Mouse (Mus musculus) intestine, embryonic 16.5 days (tissue): ENCODE results near the gene Zranb3. TPM values are rescaled to one million over a fixed set of nuclear protein-coding genes. Genes with fewer than 3 reads are reported as not detected.
"Not testable (repeated sequence)": the region's sequence is repeated elsewhere in the genome, so short reads cannot be mapped to it uniquely, and the experiment has no call there.

Experiments
- ATAC-seq: fragments of 200-750 bp; cut with Nextera tagmentation; 2 replicates; pipeline ENCODE4 v1.8.0; 2017; ENCODE audit warnings: moderate TSS enrichment, moderate library complexity
- H3K27ac ChIP-seq: fragments of 300-500 bp; sonication (generic); 2 replicates; pipeline ENCODE4 v1.5.1; 2014; ENCODE audit warnings: mild to moderate bottlenecking, low read length
- H3K27me3 ChIP-seq: fragments of 300-500 bp; sonication (generic); replicated peaks from 2 replicates; pipeline ENCODE4 v1.6.1; 2014; ENCODE audit warnings: low read length, control low read depth, mixed read lengths; ENCODE audit not compliant: control insufficient read depth, insufficient read depth
- H3K36me3 ChIP-seq: fragments of 300-500 bp; sonication (generic); 2 replicates; pipeline ENCODE4 v1.6.1; 2014; ENCODE audit warnings: low read length, control low read depth; ENCODE audit not compliant: control insufficient read depth, insufficient read depth
- H3K4me1 ChIP-seq: fragments of 300-500 bp; sonication (generic); 2 replicates; pipeline ENCODE4 v1.6.1; 2014; ENCODE audit warnings: low read length, control low read depth, mixed read lengths; ENCODE audit not compliant: control insufficient read depth, insufficient read depth
- H3K4me2 ChIP-seq: fragments of 300-500 bp; sonication (generic); 2 replicates; pipeline ENCODE4 v1.6.1; 2014; ENCODE audit warnings: low read depth, low read length, control low read depth
- H3K4me3 ChIP-seq: fragments of 300-500 bp; sonication (generic); 2 replicates; pipeline ENCODE4 v1.5.1; 2014; ENCODE audit warnings: mild to moderate bottlenecking, low read length
- H3K9ac ChIP-seq: fragments of 300-500 bp; sonication (generic); 2 replicates; pipeline ENCODE4 v1.6.1; 2014; ENCODE audit warnings: low read depth, low read length
- H3K9me3 ChIP-seq: fragments of 300-500 bp; sonication (generic); 2 replicates; pipeline ENCODE4 v1.6.1; 2016; ENCODE audit warnings: low read length, control low read depth; ENCODE audit not compliant: control insufficient read depth
- WGBS: fragments of 180-500 bp; shearing (Covaris S2); extraction: QIAGEN DNeasy Blood & Tissue Kit; methylation state at CpG from one replicate; pipeline ENCODE4 v1.1.7; 2014; 5-methylcytosine and 5-hydroxymethylcytosine counted together
- polyA plus RNA-seq: library from polyadenylated mRNA; unstranded; fragments of >200 nt; fragmentation: Nextera tagmentation; extraction: Ambion mirVana; gene quantifications from 2 replicates; pipeline ENCODE4 v1.2.1, GENCODE M21; 2015

Gene Zranb3
- 4.6 and 5.4 TPM in 2 replicates for polyA plus RNA-seq

GRCm38 (mm10) chr1:128102641-128103461 is at the start of gene Zranb3, which contains the start of gene R3hdm1:
Gene Zranb3, minus strand, starts transcription at chr1:128103047.
Gene R3hdm1, plus strand, starts transcription at chr1:128103301.
- peak within 1 kb of the TSS; percentile 61 for H3K4me2 ChIP-seq
- WGBS = under 1% methylated on average over 43 of the region's 43 CpGs
- H3K4me1 ChIP-seq = 0 out of 2 replicates have a peak, but pooled peaks cover 3% of the 10 kb centered on the region
- H3K4me3 ChIP-seq = peak within 1 kb of the TSS; percentile 71
- peak within 1 kb of the TSS; percentile 87 for H3K27ac ChIP-seq
- no peaks in the 10 kb centered on the region for H3K36me3 ChIP-seq
- peak within 1 kb of the TSS; percentile 84 for H3K9ac ChIP-seq
- no peaks in the 10 kb centered on the region for H3K9me3 ChIP-seq
- no peaks in the 10 kb centered on the region for H3K27me3 ChIP-seq
- ATAC-seq = peak; percentile 96

DNA sequence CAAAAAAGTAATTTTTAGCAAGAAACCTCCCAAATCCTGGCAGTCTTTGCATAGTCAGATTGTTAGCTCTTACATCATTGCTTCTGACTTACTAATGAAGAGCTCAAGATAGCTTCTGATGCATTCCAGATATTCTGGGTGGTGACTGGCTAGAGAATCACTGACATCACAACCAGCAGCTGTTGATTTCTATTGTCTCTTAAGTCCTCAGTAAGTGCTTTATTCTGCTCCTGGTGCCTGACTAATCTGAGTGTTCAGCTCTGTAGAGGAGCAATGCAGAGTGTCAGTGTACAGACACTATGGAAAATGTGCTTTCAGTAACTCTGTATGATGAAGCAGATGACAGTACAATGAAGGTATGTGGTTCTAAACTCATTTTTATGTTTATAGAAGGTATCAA is 38.9 kb upstream of the Zranb3 start:
- H3K4me1 ChIP-seq = no peaks in the 10 kb centered on the region
- no peaks in the 10 kb centered on the region for H3K27me3 ChIP-seq
- no peak for ATAC-seq
- no peak overlapping the region for H3K4me3 ChIP-seq
- H3K27ac ChIP-seq = no peak overlapping the region
- H3K9ac ChIP-seq = no peak overlapping the region
- H3K36me3 ChIP-seq = no peaks in the 10 kb centered on the region
- no peaks in the 10 kb centered on the region for H3K9me3 ChIP-seq
- no peak overlapping the region for H3K4me2 ChIP-seq

- Histone ChIP-seq H3K4me1 (no peaks in the 10 kb centered on the region), H3K27me3 (no peaks in the 10 kb centered on the region), H3K4me2 (no peak overlapping the region), H3K36me3 (no peaks in the 10 kb centered on the region), H3K9ac (no peak overlapping the region), H3K9me3 (no peaks in the 10 kb centered on the region), H3K27ac (no peak overlapping the region), H3K4me3 (no peak overlapping the region)
- no peak for ATAC-seq
These were observed 38.2 kb upstream of the Zranb3 start for GRCm38 (mm10) chr1:128141039-128141438.

DNA sequence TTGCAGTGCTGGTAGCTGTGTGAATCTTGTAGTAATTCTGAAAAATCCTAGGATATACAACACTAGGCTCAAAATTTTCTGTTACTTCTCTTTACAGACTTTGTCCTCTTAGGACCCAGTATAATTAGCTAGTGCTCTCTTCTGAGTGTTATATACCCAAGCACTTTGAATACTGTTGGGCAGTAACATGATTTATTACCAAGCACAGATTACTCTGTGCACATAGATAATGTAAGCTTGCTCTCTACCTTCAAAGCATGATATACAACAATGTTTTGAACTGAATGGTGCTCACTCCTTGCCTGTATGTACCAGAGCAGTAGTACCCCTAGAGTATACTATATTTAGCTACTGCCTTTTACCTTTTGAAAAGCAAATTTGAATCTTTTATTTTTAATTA is 33.4 kb upstream of the Zranb3 start:
- peak; percentile 69 for ATAC-seq
- not testable (repeated sequence) for H3K4me2 ChIP-seq, H3K27ac ChIP-seq

DNA sequence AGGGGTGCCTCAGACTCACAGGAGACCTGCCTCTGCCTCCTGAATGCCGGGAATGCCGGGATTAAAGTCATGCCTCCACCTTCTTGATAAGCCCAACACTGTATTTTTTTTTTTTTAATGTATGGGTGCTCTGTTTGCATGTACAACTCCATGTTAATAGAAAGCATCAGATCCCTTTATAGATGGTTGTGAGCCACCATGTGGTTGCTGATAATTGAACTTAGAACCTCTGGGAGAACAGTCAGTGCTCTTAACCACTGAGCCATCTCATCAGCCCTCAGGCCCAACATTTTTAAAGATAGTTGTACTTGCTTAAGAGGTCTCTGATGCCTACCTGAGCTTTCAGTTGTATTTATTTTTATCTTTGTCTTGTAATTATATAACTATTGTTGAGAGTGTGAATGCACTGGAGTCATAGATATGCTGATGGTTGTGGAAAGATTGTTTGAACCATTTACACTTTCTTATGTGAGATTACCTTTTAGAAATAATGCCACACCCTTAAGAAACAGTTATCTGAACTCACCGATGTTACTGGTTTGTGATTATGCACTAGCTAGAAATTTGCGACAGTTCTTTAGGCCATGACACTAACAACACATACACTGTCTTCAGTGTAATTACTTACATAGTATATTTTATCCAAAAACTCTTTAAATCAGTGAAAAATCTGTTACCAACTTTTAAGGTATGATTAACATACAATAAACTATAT is 18.2 kb upstream of the Zranb3 start:
- no peaks in the 10 kb centered on the region for H3K4me1 ChIP-seq
- no peaks in the 10 kb centered on the region for H3K27me3 ChIP-seq
- no peak overlapping the region for H3K9ac ChIP-seq
- H3K4me3 ChIP-seq = no peak overlapping the region
- no peaks in the 10 kb centered on the region for H3K9me3 ChIP-seq
- 87% methylated on average over 4 of the region's 4 CpGs for WGBS
- no peak overlapping the region for H3K27ac ChIP-seq
- no peaks in the 10 kb centered on the region for H3K36me3 ChIP-seq
- no peak for ATAC-seq
- H3K4me2 ChIP-seq = no peak overlapping the region

More for the DNA sequence above, 33.4 kb upstream of the Zranb3 start:
- H3K27me3 ChIP-seq, H3K9me3 ChIP-seq, H3K36me3 ChIP-seq, H3K9ac ChIP-seq, H3K4me1 ChIP-seq, H3K4me3 ChIP-seq: not testable (repeated sequence)

- WGBS = 1% methylated on average over 44 of the region's 47 CpGs
- Histone ChIP-seq H3K4me1 (0 out of 2 replicates have a peak, but pooled peaks cover 3% of the 10 kb centered on the region), H3K4me3 (peak overlapping the region; percentile 71), H3K9me3 (no peaks in the 10 kb centered on the region), H3K4me2 (peak overlapping the region; percentile 61), H3K36me3 (no peaks in the 10 kb centered on the region), H3K27me3 (no peaks in the 10 kb centered on the region), H3K27ac (peak overlapping the region; percentile 86), H3K9ac (peak overlapping the region; percentile 84)
- ATAC-seq = peak; percentile 62
These were observed 757 bp upstream of the Zranb3 start for GRCm38 (mm10) chr1:128103520-128104088.

DNA sequence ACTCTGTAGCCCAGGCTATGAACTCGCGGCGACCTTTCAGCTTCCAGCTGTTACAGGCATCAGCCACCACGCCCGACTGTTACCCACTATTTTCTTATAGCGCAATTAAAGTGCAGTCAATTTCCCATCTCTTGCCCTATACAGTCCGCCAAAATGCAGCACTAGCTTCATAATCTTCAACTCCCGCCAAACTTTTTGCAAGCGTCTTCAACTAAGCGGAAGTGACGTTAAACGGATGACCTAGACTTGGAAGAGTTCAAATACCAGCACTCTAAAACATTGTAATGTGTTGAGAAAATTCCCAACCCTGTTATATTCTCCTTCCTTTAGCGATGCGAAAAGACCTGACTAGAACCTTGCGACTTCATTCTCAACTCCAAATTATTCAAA is 601 bp downstream of the Zranb3 start:
- Histone ChIP-seq H3K9ac (peak overlapping the region; percentile 57), H3K4me1 (0 out of 2 replicates have a peak, but pooled peaks cover 3% of the 10 kb centered on the region), H3K27ac (peak overlapping the region; percentile 54; the same call in 1 of the 2 replicates), H3K4me2 (peak overlapping the region; percentile 59), H3K36me3 (no peaks in the 10 kb centered on the region), H3K9me3 (no peaks in the 10 kb centered on the region), H3K4me3 (peak overlapping the region; percentile 62), H3K27me3 (no peaks in the 10 kb centered on the region)
- under 1% methylated on average over 15 of the region's 15 CpGs for WGBS
- peak; percentile 33 for ATAC-seq

DNA sequence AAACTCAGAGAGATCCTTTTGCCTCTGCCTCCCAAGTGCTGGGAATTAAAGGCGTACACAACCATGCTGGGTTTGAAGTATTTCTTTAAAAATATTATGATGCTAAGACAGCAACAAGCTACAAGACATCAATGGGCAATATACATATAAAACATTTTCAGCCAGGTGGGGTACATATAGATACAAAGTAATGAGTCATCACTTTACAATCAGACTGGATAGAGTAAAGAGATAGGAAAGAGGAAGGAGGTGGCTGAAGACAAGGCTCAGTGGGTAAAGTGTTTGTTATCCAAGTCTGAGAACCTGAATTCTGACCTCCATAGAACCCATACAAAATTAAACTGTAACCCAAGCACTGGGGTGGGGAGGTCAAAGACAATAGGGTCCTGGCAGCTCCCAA is 4.5 kb downstream of the Zranb3 start:
- H3K27ac ChIP-seq = no peak overlapping the region
- H3K4me2 ChIP-seq = no peak overlapping the region
- WGBS = 96% methylated on average over 1 of the region's 1 CpGs
- H3K9me3 ChIP-seq = no peaks in the 10 kb centered on the region
- H3K9ac ChIP-seq = no peak overlapping the region
- no peaks in the 10 kb centered on the region for H3K27me3 ChIP-seq
- ATAC-seq = no peak
- no peaks in the 10 kb centered on the region for H3K36me3 ChIP-seq
- H3K4me3 ChIP-seq = no peak overlapping the region
- no peaks in the 10 kb centered on the region for H3K4me1 ChIP-seq

DNA sequence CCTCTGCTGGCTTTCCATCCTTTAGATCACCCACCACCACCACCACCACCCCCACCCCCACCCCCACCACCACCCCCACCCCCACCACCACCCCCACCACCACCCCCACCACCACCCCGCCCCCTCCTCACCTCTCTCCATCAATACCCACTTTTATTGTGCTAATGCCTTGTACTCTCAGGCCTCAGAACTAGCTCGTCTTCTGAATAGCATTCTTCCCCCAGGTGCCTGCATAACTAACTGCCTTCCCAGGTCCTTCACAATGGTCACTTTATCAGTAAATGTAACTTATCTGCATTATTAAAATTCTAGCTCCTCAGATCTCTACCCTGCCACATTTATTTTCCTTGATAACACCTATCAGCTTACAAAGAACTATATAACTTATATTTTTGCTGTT is 8.2 kb downstream of the Zranb3 start:
- Histone ChIP-seq H3K4me2 (no peak overlapping the region), H3K36me3 (no peaks in the 10 kb centered on the region), H3K9ac (no peak overlapping the region), H3K4me1 (no peaks in the 10 kb centered on the region), H3K9me3 (no peaks in the 10 kb centered on the region), H3K27ac (no peak overlapping the region), H3K27me3 (no peaks in the 10 kb centered on the region), H3K4me3 (no peak overlapping the region)
- ATAC-seq = no peak
- WGBS = 78% methylated on average over 2 of the region's 2 CpGs
